Mouse (Mus musculus) hindbrain, embryonic 11.5 days (tissue): ENCODE results near the gene Esp4. TPM values are rescaled to one million over a fixed set of nuclear protein-coding genes. Genes with fewer than 3 reads are reported as not detected.
"Not testable (repeated sequence)": the region's sequence is repeated elsewhere in the genome, so short reads cannot be mapped to it uniquely, and the experiment has no call there.

Experiments
- ATAC-seq: fragments of 200-750 bp; cut with Nextera tagmentation; 2 replicates; pipeline ENCODE4 v1.8.0; 2017; ENCODE audit warnings: mild to moderate bottlenecking, moderate TSS enrichment, moderate library complexity; ENCODE audit not compliant: low FRiP score
- DNase-seq: peaks from one replicate; pipeline ENCODE4 v3.0.0-alpha.2; 2015; ENCODE audit warnings: low spot score
- H3K27ac ChIP-seq: fragments of 300-500 bp; sonication (generic); 2 replicates; pipeline ENCODE4 v1.5.1; 2014; ENCODE audit warnings: mild to moderate bottlenecking, low read depth, low read length
- H3K27me3 ChIP-seq: fragments of 300-500 bp; sonication (generic); 2 replicates; pipeline ENCODE4 v1.6.1; 2014; ENCODE audit warnings: mild to moderate bottlenecking, low read length, moderate library complexity, mixed read lengths; ENCODE audit not compliant: control insufficient read depth, insufficient read depth
- H3K36me3 ChIP-seq: fragments of 300-500 bp; sonication (generic); 2 replicates; pipeline ENCODE4 v1.6.1; 2014; ENCODE audit warnings: mild to moderate bottlenecking, low read length, moderate library complexity, mixed read lengths; ENCODE audit not compliant: control insufficient read depth, insufficient read depth
- H3K4me1 ChIP-seq: fragments of 300-500 bp; sonication (generic); replicated peaks from 2 replicates; pipeline ENCODE4 v1.6.1; 2014; ENCODE audit warnings: low read length, mixed read lengths; ENCODE audit not compliant: control insufficient read depth, insufficient read depth
- H3K4me2 ChIP-seq: fragments of 300-500 bp; sonication (generic); replicated peaks from 2 replicates; pipeline ENCODE4 v1.6.1; 2014; ENCODE audit warnings: mild to moderate bottlenecking, low read depth, low read length
- H3K4me3 ChIP-seq: fragments of 300-500 bp; sonication (generic); 2 replicates; pipeline ENCODE4 v1.5.1; 2014; ENCODE audit warnings: low read depth, low read length
- H3K9ac ChIP-seq: fragments of 300-500 bp; sonication (generic); 2 replicates; pipeline ENCODE4 v1.6.1; 2014; ENCODE audit warnings: low read depth, low read length
- H3K9me3 ChIP-seq: fragments of 300-500 bp; sonication (generic); 2 replicates; pipeline ENCODE4 v1.6.1; 2016; ENCODE audit warnings: low read length; ENCODE audit not compliant: control insufficient read depth
- WGBS: fragments of 180-500 bp; shearing (Covaris S2); extraction: QIAGEN DNeasy Blood & Tissue Kit; methylation state at CpG from one replicate; pipeline ENCODE4 v1.1.7; 2014; 5-methylcytosine and 5-hydroxymethylcytosine counted together
- polyA plus RNA-seq: library from polyadenylated mRNA; unstranded; fragments of >200 nt; fragmentation: Nextera tagmentation; extraction: Ambion mirVana; gene quantifications from 2 replicates; pipeline ENCODE4 v1.2.1, GENCODE M21; 2014

Esp4 gene
- polyA plus RNA-seq: not detected in 2 replicates

- DNase-seq: no peak
- Histone ChIP-seq H3K4me1 (no peaks in the 10 kb centered on the region), H3K27ac (no peak within 1 kb of the TSS), H3K36me3 (no peaks in the 10 kb centered on the region), H3K4me2 (no peak within 1 kb of the TSS), H3K27me3 (no peaks in the 10 kb centered on the region), H3K9me3 (no peaks in the 10 kb centered on the region), H3K4me3 (no peak within 1 kb of the TSS), H3K9ac (no peak within 1 kb of the TSS)
- ATAC-seq: no peak
Observed at GRCm38 (mm10) chr17:40598294-40598693, at the start of gene Esp4. Gene Esp4 (plus strand): TSS chr17:40598594.

GRCm38 (mm10) chr17:40553470-40553869, 44.9 kb upstream of the Esp4 start:
- 62% methylated on average over 1 of the region's 1 CpGs for WGBS
- no peaks in the 10 kb centered on the region for H3K27me3 ChIP-seq
- ATAC-seq (no peak), DNase-seq (no peak)
- no peak overlapping the region for H3K4me2 ChIP-seq
- no peaks in the 10 kb centered on the region for H3K4me1 ChIP-seq
- H3K9ac ChIP-seq: no peak overlapping the region
- no peaks in the 10 kb centered on the region for H3K36me3 ChIP-seq
- H3K4me3 ChIP-seq: no peak overlapping the region
- H3K27ac ChIP-seq: no peak overlapping the region
- no peaks in the 10 kb centered on the region for H3K9me3 ChIP-seq

- H3K27me3 ChIP-seq: no peaks in the 10 kb centered on the region
- DNase-seq: no peak
- no peak within 1 kb of the TSS for H3K4me3 ChIP-seq
- no peaks in the 10 kb centered on the region for H3K9me3 ChIP-seq
- no peak within 1 kb of the TSS for H3K4me2 ChIP-seq
- WGBS: 89% methylated on average over 5 of the region's 5 CpGs
- H3K36me3 ChIP-seq: no peaks in the 10 kb centered on the region
- no peak for ATAC-seq
- H3K27ac ChIP-seq: no peak within 1 kb of the TSS
- H3K9ac ChIP-seq: no peak within 1 kb of the TSS
- no peaks in the 10 kb centered on the region for H3K4me1 ChIP-seq
Observed at GRCm38 (mm10) chr17:40561207-40561606, 37.2 kb upstream of the Esp4 start, which contains the start of gene Esp6. Gene Esp6 (plus strand): TSS chr17:40561507.

GRCm38 (mm10) chr17:40583906-40584305, 14.5 kb upstream of the Esp4 start:
- H3K36me3 ChIP-seq, DNase-seq, ATAC-seq, H3K4me2 ChIP-seq, H3K9ac ChIP-seq, H3K27me3 ChIP-seq, H3K4me1 ChIP-seq, H3K27ac ChIP-seq, H3K9me3 ChIP-seq, H3K4me3 ChIP-seq: not testable (repeated sequence)
- WGBS: 44% methylated on average over 6 of the region's 6 CpGs

GRCm38 (mm10) chr17:40591297-40591696, 7.1 kb upstream of the Esp4 start:
- H3K27me3 ChIP-seq: no peaks in the 10 kb centered on the region
- H3K4me2 ChIP-seq: no peak overlapping the region
- no peaks in the 10 kb centered on the region for H3K4me1 ChIP-seq
- no peaks in the 10 kb centered on the region for H3K9me3 ChIP-seq
- no peak overlapping the region for H3K9ac ChIP-seq
- no peak overlapping the region for H3K4me3 ChIP-seq
- DNase-seq (no peak), ATAC-seq (no peak)
- no peak overlapping the region for H3K27ac ChIP-seq
- H3K36me3 ChIP-seq: no peaks in the 10 kb centered on the region

- H3K36me3 ChIP-seq, H3K4me3 ChIP-seq, H3K4me1 ChIP-seq, H3K4me2 ChIP-seq, H3K27ac ChIP-seq, H3K9ac ChIP-seq, ATAC-seq, H3K27me3 ChIP-seq, H3K9me3 ChIP-seq, DNase-seq: not testable (repeated sequence)
- WGBS: 96% methylated on average over 1 of the region's 1 CpGs
Observed at GRCm38 (mm10) chr17:40631775-40632174, 33.4 kb downstream of the Esp4 start, which contains the start of gene Esp3. Gene Esp3 (plus strand): TSS chr17:40632075.

Other genes with a start within 250 kb of the Esp4 start
- gene Esp8, start 78.6 kb upstream of the Esp4 start, polyA plus RNA-seq: not detected in 2 replicates
- not detected in 2 replicates for gene Esp6, start 37.1 kb upstream of the Esp4 start, polyA plus RNA-seq
- not detected in 2 replicates for gene Esp3, start 33.5 kb downstream of the Esp4 start, polyA plus RNA-seq
- gene Esp1, start 128.5 kb downstream of the Esp4 start, polyA plus RNA-seq: not detected in 2 replicates
- not detected in 2 replicates for gene Crisp2, start 208.4 kb downstream of the Esp4 start, polyA plus RNA-seq
- 7.7 and 8.0 TPM in 2 replicates for gene Rhag, start 212.5 kb downstream of the Esp4 start, polyA plus RNA-seq